Mouse (Mus musculus) MEL (cell line): ENCODE measurements around the gene Fzd4.

ENCODE experiments used
- CTCF ChIP-seq, 3 experiments: IDR thresholded peaks in 2 of 3; conservative IDR thresholded peaks in 1 of 3; 2 replicates each; pipeline ENCODE4 v1.5.1; 2011 to 2012; ENCODE audit warnings: low read length in 3 of 3, low read depth in 2 of 3, mild to moderate bottlenecking in 2 of 3, improper control_type of control experiment in 1 of 3, inconsistent platforms in 1 of 3, mixed read lengths in 1 of 3, moderate library complexity in 1 of 3; ENCODE audit not compliant: control insufficient read depth in 1 of 3, insufficient read depth in 1 of 3, poor library complexity in 1 of 3, severe bottlenecking in 1 of 3
- E2F4 ChIP-seq: IDR thresholded peaks from 2 replicates; pipeline ENCODE4 v1.6.1; 2011; ENCODE audit warnings: low read depth, low read length, improper control_type of control experiment, borderline replicate concordance
- ELF1 ChIP-seq: IDR thresholded peaks from 2 replicates; pipeline ENCODE4 v1.6.1; 2014; ENCODE audit warnings: low read depth, mild to moderate bottlenecking, inconsistent platforms, low read length, improper control_type of control experiment, moderate library complexity
- EP300 ChIP-seq, 2 experiments: IDR thresholded peaks; 2 replicates each; pipeline ENCODE4 v1.6.1; 2011; ENCODE audit warnings: improper control_type of control experiment in 2 of 2, low read length in 2 of 2, low read depth in 1 of 2, mild to moderate bottlenecking in 1 of 2
- GATA1 ChIP-seq: IDR thresholded peaks from 2 replicates; pipeline ENCODE4 v1.6.1; 2011; ENCODE audit warnings: low read depth, low read length, improper control_type of control experiment
- MAFK ChIP-seq: IDR thresholded peaks from 2 replicates; pipeline ENCODE4 v1.6.1; 2011; ENCODE audit warnings: low read depth, mild to moderate bottlenecking, low read length, improper control_type of control experiment, borderline replicate concordance
- MAZ ChIP-seq: IDR thresholded peaks from 2 replicates; pipeline ENCODE4 v1.6.1; 2012; ENCODE audit warnings: low read depth, mild to moderate bottlenecking, inconsistent platforms, low read length, improper control_type of control experiment
- MEF2A ChIP-seq: IDR thresholded peaks from 2 replicates; pipeline ENCODE4 v1.6.1; 2014; ENCODE audit warnings: low read depth, mild to moderate bottlenecking, inconsistent platforms, low read length, improper control_type of control experiment; ENCODE audit not compliant: poor library complexity, insufficient replicate concordance, severe bottlenecking; ENCODE audit errors: extremely low read depth
- NELFE ChIP-seq: IDR thresholded peaks from 2 replicates; pipeline ENCODE4 v1.6.1; 2011; ENCODE audit warnings: low read depth, low read length, improper control_type of control experiment
- POLR2A ChIP-seq, 2 experiments: IDR thresholded peaks; 2 replicates each; pipeline ENCODE4 v1.6.1; 2011 to 2012; ENCODE audit warnings: low read length in 2 of 2, mild to moderate bottlenecking in 2 of 2, control low read depth in 1 of 2, improper control_type of control experiment in 1 of 2, low read depth in 1 of 2, moderate library complexity in 1 of 2; ENCODE audit not compliant: control insufficient read depth in 1 of 2, insufficient read depth in 1 of 2, poor library complexity in 1 of 2
- TAL1 ChIP-seq: IDR thresholded peaks from 2 replicates; pipeline ENCODE4 v1.6.1; 2012; ENCODE audit warnings: mild to moderate bottlenecking, inconsistent platforms, low read length, moderate library complexity, mixed read lengths
- ZMIZ1 ChIP-seq: IDR thresholded peaks from 2 replicates; pipeline ENCODE4 v1.6.1; 2012; ENCODE audit warnings: low read depth, mild to moderate bottlenecking, inconsistent platforms, low read length, improper control_type of control experiment, moderate library complexity
- ZNF384 ChIP-seq: IDR thresholded peaks from 2 replicates; pipeline ENCODE4 v1.6.1; 2012; ENCODE audit warnings: low read depth, mild to moderate bottlenecking, inconsistent platforms, low read length, improper control_type of control experiment

GRCm38 (mm10) chr7:89390660-89391059 lies 13.5 kb upstream of the Fzd4 start:
- TF ChIP-seq CTCF (IDR thresholded peaks at IDR 0.05 in 2 of 3, conservative IDR thresholded peaks at IDR 0.05 in 1 of 3; ENCODE audit: control insufficient read depth in 1 of 3, insufficient read depth in 1 of 3, low read depth in 2 of 3, low read length in 3 of 3, poor library complexity in 1 of 3, severe bottlenecking in 1 of 3) (no peak), GATA1 (no peak), MEF2A (no peak), ZNF384 (no peak), EP300 (IDR thresholded peaks at IDR 0.05; ENCODE audit: low read depth in 1 of 2, low read length in 2 of 2) (no peak), ELF1 (no peak), MAFK (no peak), E2F4 (no peak), NELFE (no peak), POLR2A (IDR thresholded peaks at IDR 0.05; ENCODE audit: control insufficient read depth in 1 of 2, insufficient read depth in 1 of 2, low read depth in 1 of 2, low read length in 2 of 2, poor library complexity in 1 of 2) (no peak), ZMIZ1 (no peak), MAZ (no peak), TAL1 (no peak)
